Comparison of ENCODE assay signal across 26 mouse cellular contexts in the genomic region with DNA sequence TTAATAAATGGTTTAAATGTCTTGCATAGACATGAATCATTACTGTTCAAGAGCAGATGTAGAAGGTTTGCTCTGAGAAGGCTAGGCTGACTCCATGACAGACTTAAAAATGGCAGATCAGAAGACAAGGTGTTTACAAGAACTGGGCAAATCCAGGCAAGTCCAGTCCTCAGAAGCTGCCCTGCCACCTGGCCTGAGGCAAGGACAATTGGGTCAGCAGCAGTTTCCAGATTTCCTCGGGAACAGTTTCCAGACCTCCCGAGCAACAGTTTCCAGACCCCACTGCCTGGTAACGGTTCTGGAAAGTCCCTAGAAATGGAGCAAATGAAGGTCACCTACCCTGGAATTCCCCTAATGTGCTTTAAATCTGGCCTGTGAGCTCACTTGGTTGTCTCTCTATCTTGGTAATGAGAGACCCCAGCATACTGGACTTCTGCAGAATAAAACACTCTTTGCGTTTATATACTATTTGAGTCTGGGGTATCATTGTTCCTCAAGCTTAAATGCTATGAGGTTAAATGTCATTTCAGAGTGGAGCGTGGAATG. TPM values are rescaled to one million over a fixed set of nuclear protein-coding genes. Genes with fewer than 3 reads are reported as not detected.
"Had no signal": no experiment of that assay in that cellular context is flagged by ENCODE, and none has a peak within 500 bp of the region (broad histone marks: within the 10 kb centered on the region; RNA-seq: fewer than 3 reads in every experiment).

No protein-coding gene starts in this region.

- H3K4me2 ChIP-seq: liver, embryonic 15.5 days; lung, embryonic 15.5 days; midbrain, embryonic 12.5 days; neural tube, embryonic 13.5 days; neural tube, embryonic 15.5 days had no signal

- H3K4me1 ChIP-seq: liver, embryonic 15.5 days; lung, embryonic 15.5 days; midbrain, embryonic 12.5 days; neural tube, embryonic 13.5 days; neural tube, embryonic 15.5 days had no signal

- H3K9ac ChIP-seq: liver, embryonic 15.5 days; liver, postnatal 0 days; lung, embryonic 15.5 days; midbrain, embryonic 12.5 days; neural tube, embryonic 13.5 days; neural tube, embryonic 15.5 days had no signal

- H3K9me3 ChIP-seq: liver, embryonic 15.5 days; lung, embryonic 15.5 days; midbrain, embryonic 12.5 days; neural tube, embryonic 13.5 days; neural tube, embryonic 15.5 days had no signal

- H3K4me3 ChIP-seq: liver, embryonic 15.5 days; lung, embryonic 15.5 days; midbrain, embryonic 12.5 days; myocyte; neural tube, embryonic 13.5 days; neural tube, embryonic 15.5 days had no signal

- ATAC-seq: liver, postnatal 0 days; lung, postnatal 0 days; midbrain, embryonic 16.5 days had no signal

- H3K27ac ChIP-seq: liver, embryonic 15.5 days; lung, embryonic 15.5 days; midbrain, embryonic 12.5 days; neural tube, embryonic 13.5 days; neural tube, embryonic 15.5 days had no signal

- DNase-seq: liver, postnatal 0 days; lung, adult 2 months; lung, postnatal 14 days; lung, postnatal 4 days; midbrain, embryonic 14.5 days; retina, postnatal 1 day; right cerebral cortex, adult 18-20 months; right cerebral cortex, postnatal 25 days; right cerebral cortex, postnatal 4 days; spleen, adult 18-20 months; thymus, adult 18-20 months; thymus, postnatal 14 days; thymus, postnatal 36 days had no signal

- H3K27me3 ChIP-seq: liver, embryonic 15.5 days; lung, embryonic 15.5 days; midbrain, embryonic 12.5 days; neural tube, embryonic 13.5 days; neural tube, embryonic 15.5 days had no signal

- H3K36me3 ChIP-seq: liver, embryonic 15.5 days; lung, embryonic 15.5 days; midbrain, embryonic 12.5 days; neural tube, embryonic 13.5 days; neural tube, embryonic 15.5 days had no signal

RNA-seq across cellular contexts. Expression of gene Esr2, which starts 32.4 kb away (rescaled TPM):
- polyA plus RNA-seq: liver, postnatal 0 days had no signal

RNA-seq across cellular contexts. Expression of gene Tex21, which starts 37.0 kb away (rescaled TPM):
- polyA plus RNA-seq: liver, postnatal 0 days; lung, adult 2 months; lung, embryonic 15.5 days; lung, postnatal 0 days; midbrain, embryonic 12.5 days; midbrain, embryonic 14.5 days; midbrain, embryonic 16.5 days; myocyte; neural tube, embryonic 11.5 days; neural tube, embryonic 13.5 days; neural tube, embryonic 15.5 days; small intestine, adult 2 months; stomach, embryonic 14.5 days; stomach, embryonic 16.5 days; thymus, postnatal 0 days had no signal
